Mouse (Mus musculus) brain, embryonic 14.5 days (tissue): ENCODE results near the gene Duoxa2. TPM values are rescaled to one million over a fixed set of nuclear protein-coding genes. Genes with fewer than 3 reads are reported as not detected.

ENCODE experiments used
- DNase-seq: peaks from one replicate; pipeline ENCODE4 v3.0.0-alpha.2; 2011; ENCODE audit warnings: low read depth
- CTCF ChIP-seq: fragments of 200-500 bp; IDR thresholded peaks from 2 replicates; pipeline ENCODE4 v1.5.1; 2012; ENCODE audit warnings: inconsistent platforms, mild to moderate bottlenecking, moderate library complexity, borderline replicate concordance; ENCODE audit not compliant: insufficient read depth, insufficient read length; ENCODE audit errors: extremely low read depth
- POLR2A ChIP-seq: fragments of 200-500 bp; IDR thresholded peaks from 2 replicates; pipeline ENCODE4 v1.6.1; 2012; ENCODE audit warnings: mild to moderate bottlenecking, inconsistent platforms, borderline replicate concordance; ENCODE audit not compliant: poor library complexity, insufficient read depth, insufficient read length, severe bottlenecking; ENCODE audit errors: extremely low read depth
- polyA plus RNA-seq: library from polyadenylated mRNA; depleted of rRNA; stranded (reverse); fragments of >200 nt; gene quantifications from 2 replicates; pipeline ENCODE4 v1.2.3, GENCODE M21; 2012

Gene Duoxa2
- polyA plus RNA-seq, 1 experiment = 0.04 TPM

- TF ChIP-seq POLR2A (no peak), CTCF (no peak)
- DNase-seq = no peak
These were observed 1.4 kb downstream of the Duoxa2 start for GRCm38 (mm10) chr2:122299911-122300655.

DNA sequence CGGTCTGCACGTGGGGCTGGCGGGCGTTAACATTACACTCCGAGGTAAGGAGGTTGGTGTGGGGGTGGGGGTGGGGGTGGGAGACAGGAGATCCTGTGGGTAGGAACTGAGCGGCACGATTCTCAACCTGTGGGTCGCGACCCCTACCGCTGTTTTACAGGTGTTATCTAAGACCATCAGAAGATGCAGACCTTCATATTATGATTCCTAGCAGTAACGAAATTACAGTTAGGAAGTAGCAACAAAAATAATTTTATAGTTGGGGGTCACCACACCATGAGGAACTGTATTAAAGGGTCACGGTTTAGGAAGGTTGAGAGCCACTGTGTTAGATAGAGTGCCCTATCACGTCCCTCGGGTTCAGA lies 1.9 kb downstream of the Duoxa2 start:
- TF ChIP-seq CTCF (no peak), POLR2A (no peak)
- no peak for DNase-seq

DNA sequence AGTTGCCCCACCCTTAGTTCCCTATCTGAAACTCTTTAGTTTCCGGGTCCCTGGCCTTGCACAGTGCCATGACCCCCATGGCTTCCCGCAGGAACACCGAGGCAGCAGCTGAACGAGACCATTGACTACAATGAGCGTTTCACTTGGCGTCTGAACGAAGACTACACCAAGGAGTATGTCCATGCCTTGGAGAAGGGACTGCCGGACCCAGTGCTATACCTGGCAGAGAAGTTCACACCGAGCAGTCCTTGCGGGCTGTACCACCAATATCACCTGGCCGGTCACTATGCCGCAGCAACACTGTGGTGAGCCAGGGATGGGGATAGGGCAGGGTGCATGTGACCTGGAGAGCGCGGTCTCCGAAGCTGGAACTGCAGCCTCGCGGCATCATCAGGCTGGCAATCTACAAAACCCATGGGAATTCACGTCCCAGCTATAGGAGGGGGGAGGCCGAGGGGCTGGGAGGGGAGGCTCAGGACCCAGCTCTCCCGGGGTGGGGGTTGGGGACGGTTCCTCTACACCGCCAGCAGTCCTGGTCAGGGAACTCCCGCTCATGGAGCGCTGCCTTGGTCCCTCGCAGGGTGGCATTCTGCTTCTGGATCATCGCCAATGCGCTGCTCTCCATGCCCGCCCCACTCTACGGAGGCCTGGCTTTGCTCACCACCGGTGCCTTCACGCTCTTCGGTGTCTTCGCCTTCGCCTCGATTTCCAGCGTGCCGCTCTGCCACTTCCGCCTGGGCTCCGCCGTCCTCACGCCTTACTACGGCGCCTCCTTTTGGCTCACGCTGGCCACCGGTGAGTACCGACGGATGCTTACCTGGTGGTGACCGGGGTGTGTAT lies 2.6 kb downstream of the Duoxa2 start:
- DNase-seq = peak; percentile 64
- no peak for TF ChIP-seq POLR2A
- no peak for TF ChIP-seq CTCF

GRCm38 (mm10) chr2:122301921-122302573 lies 3.3 kb downstream of the Duoxa2 start:
- TF ChIP-seq POLR2A = no peak
- no peak for TF ChIP-seq CTCF
- DNase-seq = no peak

- DNase-seq = peak; percentile 89
- peak; percentile 90 for TF ChIP-seq CTCF
- no peak for TF ChIP-seq POLR2A
These were observed 4.0 kb downstream of the Duoxa2 start for GRCm38 (mm10) chr2:122302574-122303241.

DNA sequence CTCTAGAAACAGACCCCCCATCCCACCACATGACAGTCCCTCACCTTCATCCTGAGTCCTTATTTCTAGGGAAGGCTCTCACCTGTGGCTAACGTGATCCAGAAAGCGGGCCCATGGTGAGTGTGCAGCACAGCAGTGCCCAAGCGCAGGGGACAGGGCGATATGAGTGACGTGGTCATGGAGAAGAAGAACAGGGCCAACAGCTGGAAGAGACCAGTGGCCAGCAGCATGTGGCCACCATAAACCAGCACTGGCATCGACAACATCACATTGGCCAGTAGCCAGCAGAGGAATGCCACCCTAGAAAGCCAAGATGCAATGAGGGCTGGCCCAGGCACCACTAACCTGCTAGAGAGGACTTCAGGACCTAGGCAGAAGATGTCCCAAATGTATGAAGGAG lies 5.8 kb downstream of the Duoxa2 start:
- DNase-seq = no peak
- TF ChIP-seq CTCF (no peak), POLR2A (no peak)

- TF ChIP-seq CTCF = no peak
- no peak for DNase-seq
These were observed 6.6 kb downstream of the Duoxa2 start for GRCm38 (mm10) chr2:122305097-122305892.

GRCm38 (mm10) chr2:122306184-122306583 lies 7.5 kb downstream of the Duoxa2 start:
- peak; percentile 55 for DNase-seq
- TF ChIP-seq POLR2A (no peak), CTCF (no peak)

DNA sequence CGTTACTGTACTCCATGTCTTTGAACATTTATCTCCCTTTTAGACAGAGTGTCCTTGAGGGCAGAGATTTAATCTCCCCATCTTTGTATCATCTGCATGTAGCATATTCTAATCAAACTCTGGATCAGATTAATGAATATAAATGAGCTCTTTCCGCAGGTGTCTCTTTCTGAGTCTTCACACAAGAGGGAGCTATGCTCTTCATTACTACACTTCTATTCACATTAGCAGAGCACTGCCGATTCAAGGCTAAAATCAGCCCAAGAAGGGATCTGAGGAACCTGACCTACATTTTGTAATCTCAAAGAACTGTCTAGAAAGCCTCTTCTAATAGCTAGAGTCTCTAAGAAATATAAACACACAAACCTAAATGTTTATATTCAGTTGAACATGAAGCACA lies 10.9 kb downstream of the Duoxa2 start:
- peak; percentile 48 for DNase-seq
- TF ChIP-seq POLR2A (no peak), CTCF (no peak)

GRCm38 (mm10) chr2:122311561-122311960 lies 12.9 kb downstream of the Duoxa2 start:
- no peak for TF ChIP-seq CTCF
- TF ChIP-seq POLR2A = no peak
- DNase-seq = peak; percentile 74
